Mouse (Mus musculus) adrenal gland, postnatal 25 days (tissue): ENCODE data around the gene Rab40c. TPM values are rescaled to one million over a fixed set of nuclear protein-coding genes. Genes with fewer than 3 reads are reported as not detected.
A peak's percentile ranks its signal among the peaks of the same experiment; 100 is the strongest.

Experiments used
- DNase-seq: peaks from one replicate; pipeline ENCODE4 v3.0.0; 2021; ENCODE audit warnings: mixed read lengths
- long read RNA-seq: library from polyadenylated mRNA; stranded (forward); transcript quantifications from one replicate; pipeline ENCODE4 v2.0.0, GENCODE M21; 2021
- total RNA-seq: library from RNA; stranded (reverse); gene quantifications from 2 replicates; pipeline ENCODE4 v1.2.3, GENCODE M21; 2021

Gene Rab40c
- 33.0 and 36.9 TPM in 2 replicates for total RNA-seq
- long read RNA-seq, transcript Rab40c-201 (7 exons, 2,466 nt) = major isoform, 52 of 74 reads
- long read RNA-seq, transcript Rab40c-207 (6 exons, 2,506 nt) = minor isoform, 5 of 74 reads
- long read RNA-seq, partial matches to known transcripts = 5 of 74 reads
- long read RNA-seq, other reads (novel, unspliced or antisense) = 12 of 74 reads

DNA sequence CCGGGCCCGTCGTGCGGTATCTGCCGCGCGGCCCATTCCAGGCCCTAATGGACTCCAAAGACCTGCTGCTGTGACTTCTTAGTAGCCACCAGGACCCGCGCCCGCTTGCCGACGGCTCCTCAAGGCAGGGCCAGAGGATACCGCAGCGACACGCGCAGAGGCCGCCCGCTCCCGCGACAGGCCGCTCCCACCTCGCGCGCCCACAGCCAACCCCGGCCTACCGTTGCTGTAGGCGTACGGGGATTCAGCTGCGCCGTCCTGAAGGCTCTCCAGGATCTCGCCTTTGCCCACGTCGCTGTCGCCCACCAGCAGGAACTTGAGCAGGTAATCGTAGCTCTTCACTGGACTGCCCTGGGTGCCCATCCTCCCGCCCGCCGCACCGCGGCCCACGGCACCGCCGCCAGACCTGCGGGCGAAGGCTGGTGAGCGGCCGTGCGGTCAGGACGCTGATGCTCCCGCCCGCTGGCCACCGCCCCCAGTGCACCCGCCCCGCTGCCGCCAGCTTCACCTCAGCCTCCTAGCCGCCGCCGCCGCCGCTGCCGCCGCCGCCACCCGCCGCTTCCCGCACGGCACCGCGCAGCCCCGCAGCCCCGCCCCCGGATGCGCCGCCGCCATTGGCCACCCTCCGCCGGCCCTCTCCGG, at the start of gene Rab40c:
Rab40c (minus strand) TSS at position 584 of the 642 bp plus-strand sequence.
- DNase-seq = peak; percentile 50

DNA sequence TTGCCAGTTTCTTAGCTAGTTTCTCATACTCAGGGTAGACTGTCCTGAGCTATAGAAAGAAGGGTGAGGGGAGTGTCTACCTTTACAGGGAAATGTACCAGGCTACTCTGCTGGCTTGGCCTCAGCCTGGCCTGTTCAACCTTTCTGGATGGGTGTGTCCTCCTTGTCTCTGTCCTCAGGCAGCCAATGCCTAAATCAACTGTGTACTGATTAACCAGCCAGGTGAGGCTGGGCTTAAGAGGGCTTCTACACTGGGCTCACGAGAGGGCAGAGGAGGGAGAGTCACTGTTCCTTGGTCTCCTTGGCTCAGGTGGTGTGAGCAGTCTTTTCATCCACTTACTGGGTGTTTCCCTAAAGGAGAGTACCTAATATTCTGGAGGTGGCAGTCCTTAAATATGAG, 48.6 kb upstream of the Rab40c start:
- DNase-seq = no peak

DNA sequence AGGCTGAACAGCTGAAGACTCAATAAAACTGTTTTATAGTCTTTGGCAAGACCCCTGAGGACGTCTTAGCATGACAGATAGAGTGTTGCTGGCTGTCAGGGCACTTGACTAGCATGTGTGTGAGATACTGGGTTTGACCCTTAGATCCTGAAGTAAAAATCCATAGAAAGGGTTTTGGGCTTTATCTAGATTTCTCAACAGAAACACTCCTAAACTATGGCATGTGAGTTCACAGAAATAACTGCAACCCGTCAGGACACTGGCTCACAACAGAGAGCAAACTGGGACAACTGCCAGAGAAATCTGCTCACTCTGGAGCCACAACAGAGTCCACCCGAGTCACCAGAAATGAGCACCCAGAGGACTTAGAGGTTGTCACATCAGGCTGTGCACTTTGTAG, 48.1 kb upstream of the Rab40c start:
- DNase-seq = no peak

DNA sequence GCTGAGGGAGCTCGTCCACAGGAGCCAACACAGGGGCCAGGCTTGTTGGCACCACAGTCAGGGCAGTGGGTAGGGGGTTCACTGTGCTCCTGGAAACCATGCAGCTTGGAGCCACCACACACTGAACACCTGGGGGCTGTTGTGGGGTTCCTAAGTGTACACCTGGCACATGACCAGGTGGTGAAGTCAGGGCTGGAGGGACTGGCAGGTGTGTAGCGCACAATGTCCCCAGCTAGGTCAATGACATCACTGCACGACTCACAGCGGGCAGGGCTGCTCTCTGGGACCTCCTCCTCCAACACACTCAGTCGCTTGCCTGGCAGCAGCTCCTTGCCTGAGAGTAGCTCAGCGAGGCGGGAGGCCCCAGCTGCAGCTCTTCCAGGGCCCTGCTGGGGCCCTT, 44.7 kb upstream of the Rab40c start:
- no peak for DNase-seq

DNA sequence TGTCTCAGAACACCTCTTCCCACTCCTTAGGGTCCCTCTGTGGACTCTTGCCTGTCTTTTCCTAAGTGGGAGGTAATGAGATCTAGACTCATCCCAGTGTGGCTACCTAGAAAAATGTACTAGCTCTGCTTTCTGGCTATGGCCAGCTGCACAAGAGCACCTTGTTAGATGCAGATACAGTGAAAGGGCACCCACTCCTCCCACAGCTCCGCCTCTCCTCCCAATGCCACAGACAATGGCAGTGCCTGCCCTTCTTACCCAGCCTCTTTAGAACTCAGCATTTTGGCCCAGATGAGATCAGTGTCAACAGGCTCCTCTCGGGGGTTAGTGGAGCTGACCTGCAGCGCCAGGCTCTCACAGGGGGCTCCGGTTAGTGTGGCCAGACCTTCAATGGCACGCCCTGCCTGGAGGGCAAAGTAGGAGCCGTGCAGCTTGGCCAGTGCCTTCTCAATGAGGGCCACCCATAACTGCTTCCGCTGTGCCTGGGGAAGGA, 42.9 kb upstream of the Rab40c start:
- no peak for DNase-seq

DNA sequence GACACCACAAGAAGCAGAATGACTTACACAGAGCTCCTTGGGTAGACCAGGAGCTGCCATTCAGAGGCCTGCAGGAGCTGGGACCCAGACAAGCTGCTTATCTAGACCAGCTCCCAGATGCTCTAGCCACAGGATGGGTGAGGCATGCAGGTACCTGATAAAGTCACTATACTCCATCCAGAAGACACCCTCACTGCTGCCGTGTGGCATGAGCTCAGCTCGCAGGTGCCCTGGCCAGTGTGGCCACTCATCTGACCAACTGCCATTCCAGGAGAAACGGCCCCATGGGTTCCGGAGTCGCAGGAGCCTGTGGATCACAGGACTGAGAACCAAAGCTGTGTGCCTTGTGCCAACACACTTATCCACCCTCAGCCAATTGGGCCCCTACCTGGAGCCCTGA, 42.0 kb upstream of the Rab40c start:
- DNase-seq = no peak

DNA sequence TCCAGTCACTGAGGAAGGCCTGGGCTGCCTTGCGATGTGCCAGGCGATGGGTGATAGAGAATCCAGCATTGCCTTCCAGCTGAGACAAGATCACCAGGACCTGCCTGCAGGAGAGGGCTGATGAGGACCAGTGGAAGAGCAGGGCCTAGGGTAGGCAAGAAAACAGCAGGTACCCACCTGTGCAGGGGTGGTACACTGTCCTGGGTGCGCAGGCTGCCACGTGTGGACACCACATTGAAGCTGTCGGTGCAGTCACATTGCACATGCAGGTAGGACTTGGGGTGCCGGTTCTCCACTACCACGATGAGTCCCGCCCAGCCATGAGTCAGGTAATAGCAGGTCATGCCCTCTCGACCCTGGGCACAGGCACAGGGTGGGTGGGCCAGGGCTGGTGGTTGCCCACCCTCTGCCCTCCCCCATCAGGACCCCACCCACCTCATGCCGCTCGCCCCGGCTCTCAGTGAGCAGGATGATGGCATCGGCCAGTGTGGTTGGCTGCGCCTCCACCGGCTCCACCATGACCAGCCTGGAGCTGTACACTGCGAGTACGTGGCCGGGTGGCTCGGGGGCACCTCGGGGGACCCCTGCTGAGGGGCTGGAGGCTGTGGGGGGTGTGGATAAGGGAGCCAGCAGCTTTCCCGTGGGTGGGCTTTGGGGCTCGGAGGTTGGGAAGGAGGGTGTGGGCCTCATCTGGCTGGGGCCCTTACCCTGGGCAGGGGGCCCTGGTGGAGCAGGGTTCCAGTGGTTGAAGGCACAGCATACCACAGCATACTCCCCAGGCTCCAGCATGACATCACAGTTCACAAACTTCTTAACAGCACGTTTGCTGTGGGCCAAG, 40.3 kb upstream of the Rab40c start:
- no peak for DNase-seq

DNA sequence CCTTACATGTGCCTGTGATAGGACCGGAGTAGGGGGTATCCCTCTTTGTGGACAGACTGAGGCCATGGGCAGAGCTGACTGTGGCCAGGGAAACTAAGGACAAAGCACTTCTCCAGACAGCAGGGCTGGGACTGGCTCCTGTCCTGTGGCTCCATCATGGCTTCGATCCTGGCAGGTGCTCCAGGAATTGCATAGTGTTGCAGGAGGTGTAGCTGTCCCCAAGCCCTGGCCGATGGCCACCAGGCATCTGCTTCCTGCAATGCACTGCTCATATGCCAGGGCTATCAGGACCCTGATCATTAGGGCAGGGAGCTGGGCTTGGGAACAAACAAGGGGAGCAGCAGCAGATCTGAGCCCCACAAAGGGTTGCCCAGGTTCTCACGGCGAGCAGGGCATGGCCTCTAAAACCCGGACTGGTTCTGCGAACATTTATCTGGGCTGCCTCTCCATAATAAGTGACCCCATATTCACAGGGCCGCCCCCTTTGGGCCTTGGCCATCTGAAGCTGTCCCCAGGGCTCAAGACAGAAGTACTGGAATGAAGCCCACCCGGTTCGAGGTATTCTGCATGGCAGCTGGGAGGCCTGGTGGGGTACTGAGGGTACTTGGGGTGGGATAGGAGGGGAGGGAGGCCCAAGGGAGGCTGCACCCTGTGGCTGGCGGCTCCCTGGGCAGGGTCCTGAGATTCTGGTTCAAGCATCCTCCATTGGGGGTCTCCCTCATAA, 39.4 kb upstream of the Rab40c start:
- no peak for DNase-seq

DNA sequence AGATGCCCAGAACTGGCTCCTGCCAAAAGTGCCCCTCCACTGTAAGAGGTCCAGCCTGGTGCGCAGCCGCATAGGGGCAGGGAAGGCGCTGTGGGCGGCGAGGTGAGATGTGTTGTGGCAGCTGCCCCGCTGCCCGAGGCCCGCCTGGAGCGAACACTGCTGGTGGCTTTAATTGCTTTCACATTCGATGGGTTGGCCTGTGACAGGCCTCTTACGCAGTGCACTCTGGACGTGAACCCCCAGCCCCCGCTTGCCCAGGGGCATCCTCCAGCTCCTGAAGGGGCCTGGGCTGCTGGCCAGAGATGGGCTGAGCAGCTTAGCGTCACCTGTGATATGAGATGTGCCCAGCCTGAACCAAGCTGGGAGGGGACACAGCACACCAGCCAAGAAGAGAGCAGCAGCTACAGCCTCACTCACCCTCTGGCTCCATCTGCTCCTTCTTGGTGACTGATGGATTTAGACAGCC, 38.1 kb upstream of the Rab40c start:
- DNase-seq = peak; percentile 2

DNA sequence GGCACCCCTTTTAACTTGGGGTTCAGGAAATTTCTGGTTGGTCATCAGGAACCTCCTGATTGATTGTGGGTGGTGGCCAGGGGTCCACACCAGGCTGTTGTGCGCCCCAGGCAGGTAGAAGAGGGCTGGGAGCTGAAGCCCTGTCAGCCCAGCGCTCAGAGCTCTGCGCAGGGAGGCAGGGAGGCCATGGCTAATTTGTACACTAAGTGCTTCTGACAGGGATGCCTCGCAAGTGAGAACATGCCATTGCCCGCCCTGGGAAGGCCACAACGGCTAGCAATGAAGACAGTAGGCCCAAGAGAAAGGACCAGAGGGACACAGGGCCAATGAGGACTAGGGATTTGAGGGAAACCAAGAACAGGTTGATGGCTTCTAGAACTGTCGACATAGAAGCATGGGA, 37.1 kb upstream of the Rab40c start:
- no peak for DNase-seq

DNA sequence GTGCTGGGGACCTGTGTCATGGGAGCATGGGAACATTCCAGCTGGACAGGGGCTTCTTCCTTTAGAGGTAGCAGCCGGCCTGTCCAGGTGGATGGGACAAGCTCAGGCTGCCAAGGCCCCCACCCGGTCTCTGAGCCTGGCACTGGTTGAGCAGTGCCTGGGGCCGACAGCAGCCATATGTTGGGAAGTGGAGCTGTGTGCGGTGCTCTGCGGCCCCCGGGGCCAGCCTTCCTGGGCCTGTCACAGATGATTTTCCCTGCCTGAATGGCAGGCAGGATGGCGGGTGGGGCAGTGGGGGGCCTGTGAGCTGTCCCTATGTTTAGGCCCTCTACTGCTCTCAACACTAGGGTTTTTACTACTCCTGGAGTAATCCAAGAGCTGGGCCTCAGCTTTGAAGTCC, 36.7 kb upstream of the Rab40c start:
- peak; percentile 9 for DNase-seq

DNA sequence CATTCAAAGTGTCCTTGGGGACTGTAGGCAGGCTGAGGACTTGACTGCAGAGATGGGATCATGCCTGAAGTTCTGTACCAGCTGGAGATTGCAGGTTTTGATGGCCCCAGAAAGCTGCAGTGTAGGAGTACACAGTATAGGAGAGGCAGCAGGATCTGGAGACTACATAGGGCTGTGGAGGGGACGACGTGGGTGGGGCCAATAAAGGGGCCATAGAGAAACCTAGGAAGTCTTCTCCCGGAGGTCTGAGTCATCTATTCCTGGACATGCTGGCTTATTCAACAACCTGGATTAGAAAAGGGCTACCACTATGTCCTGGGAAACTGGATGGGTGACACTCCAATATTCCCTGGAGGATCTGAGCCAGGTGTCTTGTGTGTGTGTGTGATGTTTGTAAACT, 36.2 kb upstream of the Rab40c start:
- DNase-seq = no peak

DNA sequence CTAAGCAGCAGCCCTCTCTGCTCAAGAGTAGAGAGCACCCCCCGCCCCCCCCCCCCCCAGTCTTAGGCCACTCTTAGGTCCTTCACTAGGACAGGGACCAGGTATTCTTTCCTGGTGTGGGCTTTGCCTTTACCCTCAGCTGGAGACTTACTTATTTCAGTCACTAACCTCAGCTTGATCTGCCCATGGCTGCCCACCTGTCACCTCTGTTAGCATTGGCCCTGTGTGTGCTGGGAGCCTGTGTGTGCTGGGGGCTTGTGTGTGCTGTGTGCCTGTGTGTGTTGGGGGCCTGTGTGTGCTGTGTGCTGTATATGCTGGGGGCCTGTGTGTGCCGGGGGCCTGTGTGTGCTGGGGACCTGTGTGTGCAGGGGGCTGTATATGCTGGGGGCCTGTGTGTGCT, 35.1 kb upstream of the Rab40c start:
- DNase-seq = no peak

DNA sequence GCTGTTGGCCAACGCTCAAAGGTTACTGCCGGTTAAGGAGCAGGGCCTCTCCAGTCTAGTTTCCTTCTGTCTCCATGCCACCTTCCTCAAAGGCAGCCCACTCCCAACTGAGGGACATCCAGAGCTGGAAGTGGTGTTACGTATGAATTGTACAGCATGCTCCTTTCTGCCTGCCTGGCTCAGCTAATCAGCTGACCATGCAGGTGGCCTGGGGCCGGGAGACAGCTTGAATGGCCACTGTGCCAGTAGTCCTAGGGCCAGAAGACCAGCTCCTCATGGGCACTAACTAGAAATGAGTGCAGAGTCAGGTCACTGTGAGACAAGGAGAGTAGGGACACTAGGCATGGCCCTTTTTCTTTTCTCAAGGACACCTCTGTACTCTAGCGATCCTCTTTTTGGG, 33.6 kb upstream of the Rab40c start:
- DNase-seq = no peak

DNA sequence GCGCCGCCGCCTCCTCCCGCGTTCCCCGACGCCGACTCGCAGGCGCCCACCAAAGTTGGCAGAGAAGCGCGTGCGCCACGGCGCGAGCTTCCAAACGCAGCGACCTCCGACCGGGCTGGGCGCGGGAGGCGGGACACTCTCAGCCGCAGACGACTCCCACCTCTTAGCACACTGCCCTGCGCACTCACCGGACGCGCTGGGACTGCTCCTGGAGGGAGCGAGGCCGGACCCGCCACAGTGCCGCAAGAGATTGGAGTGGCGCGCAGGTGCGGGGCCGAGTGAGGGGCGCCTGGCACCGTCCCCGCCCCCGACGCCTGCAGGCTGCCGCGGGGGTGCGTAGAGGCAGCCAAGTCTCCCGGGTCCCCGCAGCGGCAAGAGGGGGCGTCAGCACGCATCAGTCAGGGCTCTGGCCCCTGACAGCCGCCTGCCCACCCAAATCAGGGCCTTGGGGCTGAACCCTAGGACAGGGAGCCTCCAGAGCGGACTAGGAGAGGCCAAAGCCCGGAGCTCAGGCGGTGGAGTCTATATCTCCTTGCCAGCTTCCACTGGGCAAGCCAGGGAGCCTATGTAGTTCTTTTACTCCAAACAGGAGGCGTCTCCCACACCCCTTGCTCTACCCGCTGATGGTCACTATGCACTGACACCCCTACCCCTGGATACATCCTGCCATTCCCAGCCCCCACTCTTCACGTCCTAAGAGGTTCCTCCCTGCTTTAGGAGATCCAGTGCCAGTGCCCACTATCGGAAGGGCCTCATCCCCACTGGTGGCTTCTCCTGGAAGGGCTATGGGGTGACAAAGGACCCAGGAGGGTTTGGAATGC, 32.5 kb upstream of the Rab40c start, which contains the start of gene A930017K11Rik:
A930017K11Rik (minus strand) TSS at position 763 of the 821 bp plus-strand sequence.
- DNase-seq = no peak

DNA sequence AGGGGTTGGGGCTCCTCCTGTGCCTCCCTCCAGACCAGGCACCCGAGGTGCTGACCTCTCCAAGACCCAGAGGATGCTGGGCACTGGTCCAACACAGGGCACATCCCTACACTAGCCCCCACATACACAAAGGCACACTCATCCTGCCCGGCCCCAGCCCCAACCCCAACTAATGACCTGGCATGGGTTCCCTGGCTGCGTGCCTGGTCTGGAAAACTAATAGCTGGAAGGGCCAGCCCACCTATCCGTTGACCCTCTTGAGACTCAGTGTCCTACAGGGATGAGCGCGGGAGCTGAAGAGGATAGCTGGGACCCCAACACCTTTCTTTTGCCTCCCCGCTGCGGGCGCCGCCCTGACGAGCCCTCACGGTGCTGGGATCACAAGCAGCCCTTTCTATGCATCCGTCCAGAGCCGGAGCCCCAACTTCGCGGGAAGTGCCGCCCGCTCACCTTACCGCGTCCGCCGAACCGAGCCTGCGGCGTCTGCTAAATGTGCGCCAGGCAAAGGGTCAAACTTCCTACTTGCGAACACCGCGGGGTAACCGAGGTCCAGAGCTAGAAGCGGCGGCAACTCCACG, 31.8 kb upstream of the Rab40c start:
- DNase-seq = no peak

DNA sequence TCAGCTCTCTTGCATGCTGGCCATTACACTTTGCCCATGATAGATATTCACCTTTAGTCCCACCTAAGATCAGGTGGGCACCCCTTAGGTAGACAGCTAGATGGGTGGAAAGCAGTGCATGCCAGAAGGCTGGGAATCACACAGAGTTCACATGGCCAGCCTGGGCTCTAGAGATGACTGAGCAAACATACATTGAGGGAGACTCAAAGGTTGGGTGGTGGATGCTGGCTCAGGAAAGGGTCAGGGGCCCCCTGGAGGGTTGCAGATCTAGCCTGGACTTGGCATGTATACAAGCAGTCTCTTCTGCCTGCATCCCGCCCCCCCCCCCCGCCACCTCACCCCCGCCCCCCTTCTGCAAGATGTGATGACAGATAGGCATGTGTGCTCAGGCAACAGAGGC, 31.2 kb upstream of the Rab40c start:
- DNase-seq = no peak

DNA sequence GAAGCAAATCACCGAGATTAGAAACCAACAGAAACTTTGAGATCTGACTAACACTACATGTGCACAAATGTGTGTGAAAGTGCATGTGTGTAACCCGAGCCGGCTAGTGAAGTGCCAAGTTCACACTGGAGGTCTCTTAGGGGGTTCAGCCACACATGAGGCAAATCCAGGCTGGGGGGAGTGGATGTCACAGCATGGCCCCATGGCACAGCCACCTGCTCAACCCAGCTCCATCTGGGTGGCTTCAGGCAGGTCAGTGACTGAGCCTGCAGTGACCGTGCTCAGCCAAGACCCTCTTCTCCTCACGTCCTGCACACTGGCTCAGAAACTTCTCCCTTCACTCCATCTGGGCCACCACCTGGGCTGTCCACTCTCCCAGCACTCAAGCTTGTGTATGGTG, 30.5 kb upstream of the Rab40c start:
- no peak for DNase-seq

DNA sequence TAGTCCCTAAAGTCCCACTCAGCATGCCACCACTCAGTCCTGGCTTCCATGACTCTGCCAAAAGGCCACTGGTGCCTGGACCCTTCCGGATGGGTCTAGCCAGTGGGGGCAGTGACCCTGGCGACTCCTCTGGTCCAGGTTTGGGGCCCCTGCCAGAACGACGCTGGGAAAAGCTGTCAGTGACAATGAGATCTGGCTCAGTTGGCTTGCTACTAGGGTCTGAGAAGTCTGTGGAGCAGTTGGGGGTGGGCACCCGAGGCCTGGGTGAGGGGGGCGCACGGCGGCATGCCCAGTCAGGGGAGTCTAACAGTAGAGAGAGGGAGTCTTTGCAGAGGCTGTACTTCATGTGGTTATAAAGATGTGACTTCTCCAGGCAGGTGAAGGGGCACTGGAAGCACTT, 28.5 kb upstream of the Rab40c start:
- DNase-seq = no peak

DNA sequence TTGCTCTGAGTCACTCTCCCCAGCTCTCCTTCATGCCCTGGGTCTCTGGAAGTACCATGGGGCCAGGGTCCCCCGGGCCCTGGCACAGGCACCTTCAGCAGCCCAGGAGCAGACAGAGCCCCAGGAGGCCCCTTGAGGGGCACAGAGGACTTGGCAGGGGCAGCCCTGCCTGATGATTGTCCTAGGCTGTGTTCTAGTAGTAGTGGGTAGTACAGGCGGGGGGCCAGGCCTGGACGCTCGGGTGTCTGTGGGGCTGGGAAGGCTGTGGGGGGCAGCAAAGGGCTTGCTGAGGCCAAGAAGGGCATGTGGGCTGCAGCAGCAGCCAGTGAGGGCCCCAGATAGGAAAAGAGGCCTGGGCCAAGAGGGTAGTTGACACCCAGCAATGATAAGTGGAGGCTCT, 28.0 kb upstream of the Rab40c start:
- DNase-seq = no peak

DNA sequence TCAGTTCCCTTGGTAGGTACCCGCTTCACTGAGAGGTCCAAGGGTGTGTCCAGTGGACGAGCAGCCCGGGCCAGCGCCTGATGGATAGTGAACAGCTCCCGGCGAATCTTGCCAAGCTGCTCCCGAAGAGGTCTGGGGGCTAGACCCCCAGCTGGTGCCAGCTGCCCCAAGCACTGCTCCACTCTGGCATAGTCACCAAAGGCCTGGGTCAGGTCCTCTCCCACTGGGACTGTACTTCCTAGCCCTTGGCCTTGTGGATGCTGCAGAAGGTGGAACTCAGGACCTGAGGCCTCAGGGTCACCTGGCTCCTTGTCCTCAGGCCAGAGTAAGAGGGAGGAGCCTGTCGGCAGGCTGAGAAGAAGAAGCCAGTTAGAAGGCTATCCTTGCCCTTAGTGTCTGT, 27.4 kb upstream of the Rab40c start:
- no peak for DNase-seq
